Mouse (Mus musculus) heart, adult 2 months (tissue): ENCODE measurements around the gene Gm6793. TPM values are rescaled to one million over a fixed set of nuclear protein-coding genes. Genes with fewer than 3 reads are reported as not detected.

Experiments used
- DNase-seq, 2 experiments: peaks; one replicate each; pipeline ENCODE4 v3.0.0; 2021
- H3K27ac ChIP-seq: fragments of 200-600 bp; 2 replicates; pipeline ENCODE4 v1.8.1; 2022
- H3K27me3 ChIP-seq: fragments of 200-500 bp; 2 replicates; pipeline ENCODE4 v1.6.1; 2012; ENCODE audit warnings: mild to moderate bottlenecking, low read length, inconsistent platforms, mixed read lengths; ENCODE audit not compliant: control insufficient read depth, insufficient read depth
- H3K36me3 ChIP-seq: fragments of 200-500 bp; 2 replicates; pipeline ENCODE4 v1.6.1; 2012; ENCODE audit warnings: low read length, inconsistent platforms; ENCODE audit not compliant: control insufficient read depth, insufficient read depth
- H3K4me1 ChIP-seq: fragments of 200-500 bp; 2 replicates; pipeline ENCODE4 v1.6.1; 2011; ENCODE audit warnings: low read length; ENCODE audit not compliant: control insufficient read depth, insufficient read depth
- H3K4me3 ChIP-seq: fragments of 200-600 bp; 2 replicates; pipeline ENCODE4 v1.8.1; 2022
- H3K79me2 ChIP-seq: fragments of 200-500 bp; replicated peaks from 2 replicates; pipeline ENCODE4 v1.6.1; 2012; ENCODE audit warnings: mild to moderate bottlenecking, inconsistent platforms, low read length, moderate library complexity, mixed read lengths; ENCODE audit not compliant: control insufficient read depth, insufficient read depth
- H3K9ac ChIP-seq: fragments of 200-500 bp; 2 replicates; pipeline ENCODE4 v1.6.1; 2012; ENCODE audit warnings: low read depth, mild to moderate bottlenecking, control low read depth, inconsistent platforms, low read length, mixed read lengths
- CTCF ChIP-seq: fragments of 200-600 bp; IDR thresholded peaks from 2 replicates; pipeline ENCODE4 v1.8.1; 2022; ENCODE audit warnings: antibody characterized with exemption, mild to moderate bottlenecking, moderate library complexity
- EP300 ChIP-seq: fragments of 200-500 bp; IDR thresholded peaks from 2 replicates; pipeline ENCODE4 v1.6.1; 2011; ENCODE audit warnings: low read depth, low read length, control low read depth; ENCODE audit not compliant: insufficient read depth
- POLR2A ChIP-seq: fragments of 200-500 bp; IDR thresholded peaks from 2 replicates; pipeline ENCODE4 v1.6.1; 2011; ENCODE audit warnings: mild to moderate bottlenecking, low read depth, low read length, control low read depth; ENCODE audit not compliant: insufficient read depth
- WGBS: fragments of 180-500 bp; shearing (Covaris S2); methylation state at CpG from one replicate; pipeline ENCODE4 v1.1.7; 2018; 5-methylcytosine and 5-hydroxymethylcytosine counted together
- intact Hi-C: fragments of 180-260 bp; cut with DNase I; formaldehyde crosslinking; loops from one replicate; pipeline ENCODE4 v1.15.1; 2025
- polyA plus RNA-seq: library from polyadenylated mRNA; depleted of rRNA; stranded (reverse); fragments of >200 nt; gene quantifications from 2 replicates; pipeline ENCODE4 v1.2.3, GENCODE M21; 2012
- total RNA-seq, 2 experiments: library from RNA; stranded (reverse); gene quantifications; 2 replicates each; pipeline ENCODE4 v1.2.3; 2021

Gene Gm6793
- total and polyA plus RNA-seq, 3 experiments: not detected

- intact Hi-C loops: loop anchor here (5.0 kb wide), 3 partner anchors 926 to 1586 kb away; no protein-coding TSS in a partner anchor
- H3K9ac ChIP-seq: no peak overlapping the region
- H3K4me1 ChIP-seq: no peaks in the 10 kb centered on the region
- WGBS: 3% methylated on average over 7 of the region's 7 CpGs
- no peaks in the 10 kb centered on the region for H3K36me3 ChIP-seq
- TF ChIP-seq EP300: no peak
- TF ChIP-seq CTCF: peak; percentile 95
- H3K79me2 ChIP-seq: no peaks in the 10 kb centered on the region
- H3K4me3 ChIP-seq: no peak overlapping the region
- H3K27ac ChIP-seq: no peak overlapping the region
- no peaks in the 10 kb centered on the region for H3K27me3 ChIP-seq
- DNase-seq: peak; percentile 52 to 73
These were observed 31.1 kb upstream of the Gm6793 start for GRCm38 (mm10) chr8:112045896-112046295.

- TF ChIP-seq EP300 (no peak), POLR2A (no peak), CTCF (peak; percentile 36)
- H3K27me3 ChIP-seq: no peaks in the 10 kb centered on the region
- intact Hi-C loops: loop anchor here (5.0 kb wide), 3 partner anchors 927 to 1587 kb away; no protein-coding TSS in a partner anchor
- H3K79me2 ChIP-seq: no peaks in the 10 kb centered on the region
- no peaks in the 10 kb centered on the region for H3K4me1 ChIP-seq
- no peak overlapping the region for H3K27ac ChIP-seq
- 75% methylated on average over 5 of the region's 5 CpGs for WGBS
- no peak for DNase-seq
- H3K9ac ChIP-seq: no peak overlapping the region
- H3K4me3 ChIP-seq: no peak overlapping the region
- no peaks in the 10 kb centered on the region for H3K36me3 ChIP-seq
These were observed 30.3 kb upstream of the Gm6793 start for GRCm38 (mm10) chr8:112045182-112045581.

DNA sequence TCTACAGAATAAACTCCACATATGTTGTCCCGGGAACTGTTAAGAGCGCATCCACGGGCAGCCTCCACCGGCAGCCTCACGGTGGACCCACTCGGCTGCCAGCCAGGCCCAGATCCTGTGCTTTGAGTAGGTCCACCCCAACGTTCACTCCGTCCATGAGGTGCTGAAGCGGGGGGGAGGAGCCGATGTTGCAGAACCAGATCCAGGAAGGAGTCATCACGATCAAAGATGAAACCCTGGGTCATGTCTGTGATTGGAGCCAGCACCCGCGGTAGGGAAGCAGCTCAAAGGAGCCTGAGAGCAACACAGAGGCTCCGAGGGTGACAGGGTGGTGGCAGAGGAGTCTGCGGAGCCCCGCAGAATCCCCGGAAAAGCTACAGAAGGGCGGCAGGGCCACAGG lies 22.7 kb upstream of the Gm6793 start:
- intact Hi-C loops: no loop called here
- Histone ChIP-seq H3K4me1 (no peaks in the 10 kb centered on the region), H3K9ac (no peak overlapping the region), H3K79me2 (no peaks in the 10 kb centered on the region), H3K27me3 (no peaks in the 10 kb centered on the region), H3K4me3 (no peak overlapping the region), H3K36me3 (no peaks in the 10 kb centered on the region), H3K27ac (no peak overlapping the region)
- DNase-seq: no peak
- WGBS: 66% methylated on average over 18 of the region's 18 CpGs
- no peak for TF ChIP-seq EP300
- TF ChIP-seq CTCF: no peak
- no peak for TF ChIP-seq POLR2A

- intact Hi-C loops: loop anchor here (2.0 kb wide), 1 partner anchor 154 kb away; no protein-coding TSS in a partner anchor
- 9% methylated on average over 8 of the region's 8 CpGs for WGBS
These were observed 19.8 kb upstream of the Gm6793 start for GRCm38 (mm10) chr8:112034603-112035002.

GRCm38 (mm10) chr8:112033071-112033470 lies 18.2 kb upstream of the Gm6793 start:
- intact Hi-C loops: no loop called here
- no peak for DNase-seq
- 60% methylated on average over 7 of the region's 7 CpGs for WGBS
- no peaks in the 10 kb centered on the region for H3K27me3 ChIP-seq
- no peaks in the 10 kb centered on the region for H3K36me3 ChIP-seq
- no peaks in the 10 kb centered on the region for H3K79me2 ChIP-seq
- no peak overlapping the region for H3K4me3 ChIP-seq
- no peak overlapping the region for H3K9ac ChIP-seq
- no peaks in the 10 kb centered on the region for H3K4me1 ChIP-seq
- H3K27ac ChIP-seq: no peak overlapping the region
- TF ChIP-seq CTCF: no peak
- TF ChIP-seq POLR2A: no peak
- no peak for TF ChIP-seq EP300

More at GRCm38 (mm10) chr8:112034603-112035002, 19.8 kb upstream of the Gm6793 start:
- H3K4me3 ChIP-seq: no peak overlapping the region
- H3K4me1 ChIP-seq: no peaks in the 10 kb centered on the region
- no peaks in the 10 kb centered on the region for H3K27me3 ChIP-seq
- no peak overlapping the region for H3K27ac ChIP-seq
- no peaks in the 10 kb centered on the region for H3K36me3 ChIP-seq
- H3K9ac ChIP-seq: no peak overlapping the region
- peak; percentile 16 to 26 for DNase-seq
- peak; percentile 82 for TF ChIP-seq CTCF
- no peak for TF ChIP-seq POLR2A
- no peak for TF ChIP-seq EP300
- H3K79me2 ChIP-seq: no peaks in the 10 kb centered on the region

DNA sequence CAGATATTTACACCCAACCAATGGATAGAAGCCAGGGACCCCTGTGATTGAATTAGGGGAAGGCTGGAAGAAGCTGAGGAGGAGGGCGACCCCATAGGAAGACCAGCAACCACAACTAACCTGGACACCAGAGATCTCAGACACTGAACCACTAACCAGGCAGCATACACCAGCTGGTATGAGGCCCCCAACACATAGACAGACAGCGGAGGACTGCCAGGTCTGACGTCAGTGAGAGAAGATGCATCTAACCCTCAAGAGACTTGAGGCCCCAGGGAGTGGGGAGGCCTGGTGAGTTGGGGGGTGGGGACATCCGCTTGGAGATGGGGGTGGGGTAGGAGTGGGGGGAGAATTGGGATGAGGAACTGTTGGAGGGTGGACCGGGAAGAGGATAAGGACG lies 15.8 kb upstream of the Gm6793 start:
- Histone ChIP-seq H3K4me1 (no peaks in the 10 kb centered on the region), H3K4me3 (no peak overlapping the region), H3K36me3 (no peaks in the 10 kb centered on the region), H3K79me2 (no peaks in the 10 kb centered on the region), H3K9ac (no peak overlapping the region), H3K27me3 (no peaks in the 10 kb centered on the region), H3K27ac (no peak overlapping the region)
- TF ChIP-seq CTCF: no peak
- TF ChIP-seq EP300: no peak
- no peak for TF ChIP-seq POLR2A
- intact Hi-C loops: no loop called here
- WGBS: 56% methylated on average over 6 of the region's 6 CpGs
- no peak for DNase-seq
